Mouse (Mus musculus) embryonic facial prominence, embryonic 11.5 days (tissue): Measurements from ENCODE around the gene Ntrk2. TPM values are rescaled to one million over a fixed set of nuclear protein-coding genes. Genes with fewer than 3 reads are reported as not detected.

Source experiments
- ATAC-seq: fragments of 200-750 bp; cut with Nextera tagmentation; replicated peaks from 2 replicates; pipeline ENCODE4 v1.8.0; 2017; ENCODE audit warnings: low read depth; ENCODE audit not compliant: insufficient number of reproducible peaks, low FRiP score, low TSS enrichment
- DNase-seq: peaks from one replicate; pipeline ENCODE4 v3.0.0-alpha.2; 2015; ENCODE audit warnings: low spot score
- H3K27ac ChIP-seq: fragments of 300-500 bp; sonication (generic); replicated peaks from 2 replicates; pipeline ENCODE4 v1.5.1; 2014; ENCODE audit warnings: mild to moderate bottlenecking, low read depth, low read length, control low read depth
- H3K27me3 ChIP-seq: fragments of 300-500 bp; sonication (generic); 2 replicates; pipeline ENCODE4 v1.6.1; 2014; ENCODE audit warnings: mild to moderate bottlenecking, low read length, moderate library complexity, mixed read lengths; ENCODE audit not compliant: control insufficient read depth, insufficient read depth
- H3K36me3 ChIP-seq: fragments of 300-500 bp; sonication (generic); replicated peaks from 2 replicates; pipeline ENCODE4 v1.6.1; 2014; ENCODE audit warnings: low read depth, mild to moderate bottlenecking, low read length, moderate library complexity, mixed read lengths; ENCODE audit not compliant: control insufficient read depth, insufficient read depth
- H3K4me1 ChIP-seq: fragments of 300-500 bp; sonication (generic); 2 replicates; pipeline ENCODE4 v1.6.1; 2014; ENCODE audit warnings: low read length, mixed read lengths; ENCODE audit not compliant: control insufficient read depth, insufficient read depth
- H3K4me2 ChIP-seq: fragments of 300-500 bp; sonication (generic); 2 replicates; pipeline ENCODE4 v1.6.1; 2014; ENCODE audit warnings: low read depth, mild to moderate bottlenecking, control low read depth, low read length, moderate library complexity
- H3K4me3 ChIP-seq: fragments of 300-500 bp; sonication (generic); 2 replicates; pipeline ENCODE4 v1.5.1; 2014; ENCODE audit warnings: low read depth, low read length, control low read depth
- H3K9ac ChIP-seq: fragments of 300-500 bp; sonication (generic); replicated peaks from 2 replicates; pipeline ENCODE4 v1.6.1; 2014; ENCODE audit warnings: mild to moderate bottlenecking, control low read depth, low read length
- H3K9me3 ChIP-seq: fragments of 300-500 bp; sonication (generic); replicated peaks from 2 replicates; pipeline ENCODE4 v1.6.1; 2016; ENCODE audit warnings: mild to moderate bottlenecking, low read length, inconsistent platforms, mixed read lengths; ENCODE audit not compliant: control insufficient read depth
- WGBS: fragments of 180-500 bp; shearing (Covaris S2); extraction: QIAGEN DNeasy Blood & Tissue Kit; methylation state at CpG from one replicate; pipeline ENCODE4 v1.1.7; 2014; 5-methylcytosine and 5-hydroxymethylcytosine counted together
- polyA plus RNA-seq: library from polyadenylated mRNA; unstranded; fragments of >200 nt; fragmentation: Nextera tagmentation; extraction: Ambion mirVana; gene quantifications from 2 replicates; pipeline ENCODE4 v1.2.1, GENCODE M21; 2014

The Ntrk2 gene
- polyA plus RNA-seq, 1 experiment from 2014 or later, result 13.6 TPM

DNA sequence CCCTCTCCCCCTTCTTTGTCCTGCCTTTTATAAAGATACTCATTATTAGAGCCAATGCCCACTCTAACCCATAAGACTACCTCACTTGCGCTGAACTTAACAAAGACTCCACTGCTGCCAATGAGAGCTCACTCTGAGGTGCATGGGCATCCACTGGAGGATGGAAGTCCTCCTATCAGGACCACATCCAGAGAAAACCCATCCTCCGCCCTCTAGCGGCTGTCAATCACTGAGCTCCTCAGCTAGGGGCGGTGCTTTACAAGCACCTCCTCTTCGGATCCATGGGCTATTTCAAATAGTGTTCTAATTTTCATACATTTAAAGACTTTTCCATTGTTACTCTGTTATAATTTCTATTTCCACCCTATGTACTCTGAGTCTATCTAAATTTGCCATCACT lies 210.8 kb downstream of the Ntrk2 start:
- H3K4me2 ChIP-seq, result no peak overlapping the region
- H3K27ac ChIP-seq, result no peak overlapping the region
- no peaks in the 10 kb centered on the region for H3K27me3 ChIP-seq
- DNase-seq (no peak), ATAC-seq (no peak)
- 62% methylated on average over 5 of the region's 5 CpGs for WGBS
- no peaks in the 10 kb centered on the region for H3K9me3 ChIP-seq
- H3K4me3 ChIP-seq, result no peak overlapping the region
- no peak overlapping the region for H3K9ac ChIP-seq
- H3K4me1 ChIP-seq, result no peaks in the 10 kb centered on the region
- H3K36me3 ChIP-seq, result no peaks in the 10 kb centered on the region

DNA sequence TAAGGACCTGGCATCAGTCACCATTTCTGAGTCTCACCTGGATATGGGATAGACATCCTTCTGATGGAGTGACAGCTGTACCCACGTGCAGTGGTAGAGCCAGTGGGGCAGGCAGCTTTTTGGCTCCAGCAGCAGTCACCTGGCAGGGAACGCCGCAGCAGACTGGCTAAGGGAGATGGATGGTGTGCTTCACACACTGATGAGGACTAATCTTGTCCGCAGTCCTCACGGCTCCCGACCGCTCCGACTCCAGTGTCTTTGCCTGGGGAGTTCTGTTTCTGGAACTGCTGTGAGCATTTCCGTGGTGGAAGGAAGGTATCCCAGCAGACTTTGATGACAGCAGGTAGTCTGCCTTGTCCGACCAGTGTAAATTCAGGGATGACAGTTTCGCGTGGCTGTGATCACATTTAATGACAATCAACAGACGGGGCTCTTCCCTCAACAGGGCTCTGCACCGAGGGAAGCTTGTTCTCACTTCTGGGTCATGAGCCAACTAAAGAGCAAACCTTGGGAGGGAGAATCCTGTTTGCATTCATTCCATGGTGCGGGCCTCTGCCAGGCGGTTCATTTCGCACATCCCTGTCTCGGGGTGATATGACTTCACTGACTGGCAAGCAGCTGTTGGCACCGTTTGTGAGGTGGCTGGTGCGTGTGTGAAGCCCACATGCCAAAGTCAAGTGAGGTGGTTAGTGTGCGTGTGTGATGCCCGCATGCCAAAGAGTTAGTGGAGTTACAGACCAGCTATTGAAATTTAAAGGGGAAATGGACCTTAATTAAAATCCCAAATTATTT lies 216.1 kb downstream of the Ntrk2 start:
- no peaks in the 10 kb centered on the region for H3K27me3 ChIP-seq
- WGBS, result 89% methylated on average over 22 of the region's 22 CpGs
- H3K9me3 ChIP-seq, result no peaks in the 10 kb centered on the region
- H3K4me3 ChIP-seq, result no peak overlapping the region
- H3K27ac ChIP-seq, result no peak overlapping the region
- DNase-seq, result no peak
- H3K4me1 ChIP-seq, result no peaks in the 10 kb centered on the region
- H3K9ac ChIP-seq, result no peak overlapping the region
- no peak for ATAC-seq
- no peaks in the 10 kb centered on the region for H3K36me3 ChIP-seq
- no peak overlapping the region for H3K4me2 ChIP-seq

DNA sequence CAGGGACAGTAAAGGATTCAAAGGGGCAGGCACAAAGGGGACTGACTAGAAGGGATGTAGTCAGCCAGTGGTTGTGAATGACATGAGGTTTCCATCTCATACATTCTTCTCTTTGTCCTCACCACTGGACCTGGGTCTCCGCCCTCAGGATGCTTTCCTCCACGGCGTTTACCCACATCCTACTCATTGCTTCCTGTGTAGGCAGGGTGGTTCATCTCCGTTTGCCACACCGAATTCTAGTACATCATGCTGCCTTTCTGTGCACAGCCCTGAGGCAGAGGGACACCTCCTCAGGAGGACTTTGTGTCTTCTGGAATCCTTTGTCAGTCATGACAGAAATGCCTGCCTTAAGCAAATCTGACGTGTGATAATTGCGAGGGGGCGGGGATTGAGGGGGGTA lies 219.3 kb downstream of the Ntrk2 start:
- ATAC-seq (no peak), DNase-seq (no peak)
- H3K27ac ChIP-seq, result no peak overlapping the region
- H3K27me3 ChIP-seq, result no peaks in the 10 kb centered on the region
- H3K36me3 ChIP-seq, result no peaks in the 10 kb centered on the region
- H3K4me3 ChIP-seq, result no peak overlapping the region
- no peak overlapping the region for H3K4me2 ChIP-seq
- no peaks in the 10 kb centered on the region for H3K4me1 ChIP-seq
- no peaks in the 10 kb centered on the region for H3K9me3 ChIP-seq
- WGBS, result 75% methylated on average over 8 of the region's 8 CpGs
- no peak overlapping the region for H3K9ac ChIP-seq

DNA sequence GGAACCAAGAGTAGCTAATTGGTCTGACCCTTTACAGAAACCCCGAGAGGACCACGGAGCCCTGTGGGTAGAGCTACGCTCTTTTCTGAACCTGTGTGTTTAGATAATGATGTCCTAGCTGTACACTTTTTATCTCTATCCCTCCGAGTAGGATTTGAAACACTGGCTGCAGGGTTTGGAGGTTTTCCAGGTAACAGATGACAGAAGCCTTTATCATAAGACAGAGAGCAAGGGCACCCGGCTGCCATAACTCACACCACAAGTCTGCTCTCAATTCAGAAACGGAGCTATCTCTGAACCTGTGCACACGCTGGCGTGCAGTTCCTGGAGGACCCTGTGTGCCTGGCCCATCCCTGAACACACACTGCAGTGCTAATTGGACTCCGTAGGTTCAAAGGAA lies 221.1 kb downstream of the Ntrk2 start:
- no peaks in the 10 kb centered on the region for H3K36me3 ChIP-seq
- H3K9ac ChIP-seq, result no peak overlapping the region
- no peak for DNase-seq
- WGBS, result 83% methylated on average over 9 of the region's 9 CpGs
- H3K4me2 ChIP-seq, result no peak overlapping the region
- H3K4me3 ChIP-seq, result no peak overlapping the region
- no peaks in the 10 kb centered on the region for H3K27me3 ChIP-seq
- no peak for ATAC-seq
- no peaks in the 10 kb centered on the region for H3K9me3 ChIP-seq
- no peak overlapping the region for H3K27ac ChIP-seq
- H3K4me1 ChIP-seq, result no peaks in the 10 kb centered on the region

DNA sequence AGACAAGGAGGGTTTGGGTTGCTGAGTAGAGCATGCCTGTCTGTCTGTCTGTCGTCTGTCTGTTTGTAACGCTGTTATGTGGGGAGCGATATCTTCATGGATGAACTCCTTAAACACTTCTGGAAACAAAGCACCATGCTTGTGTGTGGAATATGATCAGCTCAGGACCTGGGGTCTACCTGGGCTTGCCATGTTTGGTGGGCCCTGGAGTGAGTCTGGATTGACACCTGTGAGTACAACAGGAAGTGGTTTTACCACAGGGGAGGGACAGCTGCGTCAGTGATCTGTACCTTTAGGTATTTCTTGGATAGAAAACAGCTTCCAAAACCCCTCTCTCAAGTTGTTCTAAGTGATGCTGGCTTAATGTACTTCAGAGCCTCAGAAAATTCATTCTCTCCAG lies 222.2 kb downstream of the Ntrk2 start:
- Histone ChIP-seq H3K27me3 (no peaks in the 10 kb centered on the region), H3K36me3 (no peaks in the 10 kb centered on the region), H3K4me2 (no peak overlapping the region), H3K9me3 (no peaks in the 10 kb centered on the region), H3K4me1 (no peaks in the 10 kb centered on the region), H3K27ac (no peak overlapping the region), H3K4me3 (no peak overlapping the region), H3K9ac (no peak overlapping the region)
- WGBS, result 86% methylated on average over 4 of the region's 4 CpGs
- no peak for DNase-seq
- ATAC-seq, result no peak

DNA sequence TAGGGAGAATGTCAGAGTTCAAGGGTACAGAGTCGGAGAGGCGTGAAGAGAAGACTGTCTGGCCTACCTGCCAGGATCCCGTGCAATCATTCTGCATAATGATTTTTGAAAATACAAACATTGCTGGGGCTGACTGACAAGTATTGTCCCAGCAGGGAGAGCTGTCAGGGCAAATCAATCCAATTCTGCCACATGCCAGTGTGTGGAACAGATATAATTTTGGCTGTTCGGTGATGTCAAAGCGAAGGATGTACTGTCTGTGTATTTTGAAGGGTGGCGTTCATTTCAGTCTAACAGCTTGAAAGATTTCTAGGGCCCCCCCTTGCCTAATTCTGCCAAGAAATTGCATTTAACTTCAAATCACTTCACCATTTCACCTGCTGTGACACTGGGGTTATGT lies 224.2 kb downstream of the Ntrk2 start:
- Histone ChIP-seq H3K36me3 (no peaks in the 10 kb centered on the region), H3K4me3 (no peak overlapping the region), H3K27ac (no peak overlapping the region), H3K4me1 (no peaks in the 10 kb centered on the region), H3K27me3 (no peaks in the 10 kb centered on the region), H3K4me2 (no peak overlapping the region), H3K9ac (no peak overlapping the region), H3K9me3 (no peaks in the 10 kb centered on the region)
- DNase-seq, result no peak
- WGBS, result 92% methylated on average over 6 of the region's 6 CpGs
- ATAC-seq, result no peak

DNA sequence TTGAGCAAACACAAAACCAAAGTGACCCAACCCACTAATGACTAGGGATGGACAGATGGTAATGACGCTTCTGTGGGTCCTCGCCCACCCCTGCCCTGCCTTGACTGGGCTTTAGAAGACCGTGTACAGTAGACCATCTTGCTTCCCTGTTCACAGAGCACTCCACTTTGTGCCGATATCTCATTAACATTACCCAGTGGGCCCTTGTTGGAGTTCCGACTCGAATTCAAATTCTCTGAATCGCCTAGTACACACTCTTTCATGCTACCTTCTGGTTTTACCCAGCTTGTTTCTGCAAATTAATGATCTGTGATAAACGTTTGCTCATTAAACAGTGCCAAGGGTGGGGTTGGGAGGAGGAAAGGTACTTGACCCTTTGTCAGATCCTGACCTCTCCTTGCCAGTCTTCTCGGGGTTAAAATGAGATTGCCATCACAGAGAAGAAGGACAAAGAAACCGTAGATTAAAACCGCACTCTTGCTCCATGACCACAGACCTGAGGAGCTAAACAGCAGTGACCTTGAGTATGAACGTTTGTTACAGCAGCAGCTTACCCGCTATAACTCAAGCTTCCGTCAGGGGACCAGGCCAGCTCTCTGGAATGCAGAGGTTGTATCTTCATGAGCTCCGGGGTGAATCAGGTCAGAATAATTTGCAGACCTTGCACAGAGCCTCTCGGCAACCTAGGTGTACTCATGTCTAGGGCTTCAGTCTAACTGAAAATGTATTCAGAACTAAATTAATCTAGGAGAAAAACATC lies 234.0 kb downstream of the Ntrk2 start:
- 0 out of 2 replicates have a peak, but pooled peaks have one; percentile 18 for ATAC-seq
- Histone ChIP-seq H3K27ac (no peak overlapping the region), H3K36me3 (no peaks in the 10 kb centered on the region), H3K4me3 (no peak overlapping the region), H3K9ac (no peak overlapping the region; the same call in 1 of the 2 replicates), H3K27me3 (no peaks in the 10 kb centered on the region), H3K9me3 (no peaks in the 10 kb centered on the region), H3K4me2 (no peak overlapping the region), H3K4me1 (no peaks in the 10 kb centered on the region)
- no peak for DNase-seq
- whole genome bisulfite sequencing, result 77% methylated on average over 16 of the region's 16 CpGs
